Mouse (Mus musculus): ENCODE measurements at regions not wholly inside any gene's neighbourhood (a gene's known extent, or its start where the extent isn't known, plus 50 kb on each side); places are given as distances from the start of the nearest gene placed in this dataset.
A peak's percentile ranks its signal among the peaks of the same experiment; 100 is the strongest.

GRCm38 (mm10) chr5:149340361-149340760, 71.2 kb upstream of the Medag start:
- TF ChIP-seq ZNF384 (IDR thresholded peaks at IDR 0.05; ENCODE audit: low read depth, low read length) (peak; percentile 36; the same call in 1 of the 2 replicates), ELF1 (IDR thresholded peaks at IDR 0.05; ENCODE audit: low read depth, low read length) (no peak)

GRCm38 (mm10) chr5:149341461-149341860, 70.1 kb upstream of the Medag start:
- Histone ChIP-seq H3K9me3 (replicated peaks; ENCODE audit: insufficient read depth, low read length) (no peaks in the 10 kb centered on the region), H3K4me1 (ENCODE audit: control insufficient read depth in 1 of 2, insufficient read depth in 2 of 2, low read length in 2 of 2) (peaks cover 2 to 18% of the 10 kb centered on the region in 2 experiments), H3K9ac (ENCODE audit: control insufficient read depth, low read depth, low read length, poor library complexity, severe bottlenecking) (no peak overlapping the region), H3K27me3 (ENCODE audit: control insufficient read depth in 1 of 2, insufficient read depth in 2 of 2, low read length in 2 of 2) (no peaks in the 10 kb centered on the region), H3K27ac (ENCODE audit: control insufficient read depth, low read depth, low read length) (no peak overlapping the region), H3K4me3 (ENCODE audit: control insufficient read depth in 1 of 2, insufficient read depth in 1 of 2, low read depth in 2 of 2, low read length in 2 of 2) (no peak overlapping the region), H3K36me3 (ENCODE audit: control insufficient read depth in 1 of 2, insufficient read depth in 2 of 2, low read length in 2 of 2) (peaks cover 0 to 7% of the 10 kb centered on the region in 2 experiments; a peak in 2 of 4 replicates), H3K79me2 (ENCODE audit: control insufficient read depth, insufficient read depth, low read length, poor library complexity) (no peaks in the 10 kb centered on the region)
- DNase-seq (ENCODE audit: low read depth, low spot score): no peak
- TF ChIP-seq MYB (IDR thresholded peaks at IDR 0.05; ENCODE audit: low read depth, low read length) (no peak), CHD1 (IDR thresholded peaks at IDR 0.05; ENCODE audit: low read depth, low read length) (no peak), ZC3H11A (IDR thresholded peaks at IDR 0.05; ENCODE audit: low read depth, low read length) (no peak), CTCF (IDR thresholded peaks at IDR 0.05 in 2 of 3, conservative IDR thresholded peaks at IDR 0.05 in 1 of 3; ENCODE audit: control insufficient read depth in 1 of 3, insufficient read depth in 1 of 3, low read depth in 2 of 3, low read length in 3 of 3, poor library complexity in 1 of 3, severe bottlenecking in 1 of 3) (no peak), RCOR1 (IDR thresholded peaks at IDR 0.05; ENCODE audit: low read depth, low read length) (no peak), ZMIZ1 (IDR thresholded peaks at IDR 0.05; ENCODE audit: low read depth, low read length) (no peak), JUND (IDR thresholded peaks at IDR 0.05; ENCODE audit: low read depth, low read length) (no peak), GABPA (IDR thresholded peaks at IDR 0.05; ENCODE audit: low read depth, low read length) (no peak), SMC3 (IDR thresholded peaks at IDR 0.05; ENCODE audit: low read depth, low read length) (no peak), UBTF (IDR thresholded peaks at IDR 0.05; ENCODE audit: borderline replicate concordance, insufficient read depth, low read depth, low read length) (no peak), USF2 (IDR thresholded peaks at IDR 0.05; ENCODE audit: borderline replicate concordance in 1 of 2, insufficient read depth in 1 of 2, low read depth in 1 of 2, low read length in 2 of 2) (no peak), MAZ (IDR thresholded peaks at IDR 0.05; ENCODE audit: low read depth, low read length) (no peak), ZKSCAN1 (IDR thresholded peaks at IDR 0.05; ENCODE audit: low read depth, low read length) (no peak)

More at GRCm38 (mm10) chr5:149340361-149340760, 71.2 kb upstream of the Medag start:
- Histone ChIP-seq H3K27me3 (ENCODE audit: control insufficient read depth in 1 of 2, insufficient read depth in 2 of 2, low read length in 2 of 2) (no peaks in the 10 kb centered on the region), H3K36me3 (ENCODE audit: control insufficient read depth in 1 of 2, insufficient read depth in 2 of 2, low read length in 2 of 2) (peaks cover 0 to 7% of the 10 kb centered on the region in 2 experiments; a peak in 2 of 4 replicates), H3K4me3 (ENCODE audit: control insufficient read depth in 1 of 2, insufficient read depth in 1 of 2, low read depth in 2 of 2, low read length in 2 of 2) (no peak overlapping the region), H3K4me1 (ENCODE audit: control insufficient read depth in 1 of 2, insufficient read depth in 2 of 2, low read length in 2 of 2) (peaks cover 2 to 17% of the 10 kb centered on the region in 2 experiments), H3K9me3 (replicated peaks; ENCODE audit: insufficient read depth, low read length) (no peaks in the 10 kb centered on the region), H3K9ac (ENCODE audit: control insufficient read depth, low read depth, low read length, poor library complexity, severe bottlenecking) (no peak overlapping the region), H3K79me2 (ENCODE audit: control insufficient read depth, insufficient read depth, low read length, poor library complexity) (no peaks in the 10 kb centered on the region), H3K27ac (ENCODE audit: control insufficient read depth, low read depth, low read length) (no peak overlapping the region)
- DNase-seq (ENCODE audit: low read depth, low spot score): no peak
